Mouse (Mus musculus): Measurements from ENCODE around the gene Slx4ip.
A peak's percentile ranks its signal among the peaks of the same experiment; 100 is the strongest.

Gene Slx4ip

DNA sequence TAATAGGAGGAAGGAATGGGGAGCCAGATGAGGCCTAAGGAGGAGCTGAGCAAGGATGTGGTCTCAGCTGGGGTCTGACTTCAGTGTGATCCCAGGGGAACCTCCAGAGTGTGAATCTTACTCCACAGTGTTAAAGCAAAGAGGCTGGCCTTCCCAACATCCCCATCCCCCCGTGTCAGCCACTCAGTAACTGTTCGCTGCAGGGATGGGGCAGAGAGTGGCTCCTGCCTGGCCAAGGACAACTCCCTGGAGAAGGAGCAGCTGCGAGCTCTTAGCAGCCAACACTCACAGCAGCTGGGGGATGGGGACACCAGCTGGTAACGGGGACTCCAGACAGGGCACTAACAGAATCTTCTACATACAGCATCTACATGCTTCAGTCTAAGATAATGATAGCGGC lies 210.1 kb downstream of the Slx4ip start:
- DNase-seq (ENCODE audit: low read depth, low spot score) = no peak

DNA sequence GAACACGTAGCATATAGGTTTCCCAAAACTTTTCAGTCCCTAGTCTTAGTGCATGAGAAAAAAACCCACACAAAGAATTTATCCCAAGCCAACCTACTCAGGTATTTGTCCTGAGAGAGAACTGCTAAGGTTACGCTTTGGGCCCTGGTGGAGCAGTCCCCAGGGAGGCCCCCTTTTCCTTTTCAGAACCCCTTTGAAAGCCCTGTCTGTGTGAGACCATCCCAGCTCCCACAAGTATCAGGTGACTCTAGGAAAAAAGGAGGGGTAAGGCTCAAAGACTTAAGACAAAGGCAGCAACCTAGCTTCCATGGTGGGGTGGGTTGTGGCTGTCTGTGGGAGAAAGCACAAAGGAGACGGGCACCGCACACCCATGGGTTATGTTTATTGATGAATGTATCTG lies 216.2 kb downstream of the Slx4ip start:
- DNase-seq (ENCODE audit: low read depth, low spot score) = no peak

DNA sequence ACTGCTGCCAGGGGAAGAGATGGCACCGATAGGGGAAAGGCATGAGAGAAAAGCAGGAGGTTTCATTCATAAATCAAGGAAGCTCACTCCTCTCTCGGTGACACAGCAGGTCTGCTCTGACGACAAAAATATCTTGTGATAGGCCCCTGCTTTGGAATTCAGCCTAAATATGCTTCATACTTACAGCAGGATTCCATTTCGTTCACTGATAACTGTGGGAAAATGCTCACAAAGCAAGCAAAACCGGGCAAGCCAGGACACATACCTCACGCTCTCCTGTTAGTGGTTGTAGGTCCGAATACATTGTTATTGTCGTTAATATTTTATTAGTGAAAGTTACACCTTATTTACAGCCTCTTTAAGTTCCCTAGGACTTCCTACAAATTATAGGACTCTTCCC lies 216.9 kb downstream of the Slx4ip start:
- no peak for DNase-seq (ENCODE audit: low read depth, low spot score)

- no peak for DNase-seq (ENCODE audit: low read depth, low spot score)
These were observed 218.5 kb downstream of the Slx4ip start for GRCm38 (mm10) chr2:137109321-137110213.

- DNase-seq (ENCODE audit: low read depth, low spot score) = no peak
These were observed 219.3 kb downstream of the Slx4ip start for GRCm38 (mm10) chr2:137110214-137110898.

DNA sequence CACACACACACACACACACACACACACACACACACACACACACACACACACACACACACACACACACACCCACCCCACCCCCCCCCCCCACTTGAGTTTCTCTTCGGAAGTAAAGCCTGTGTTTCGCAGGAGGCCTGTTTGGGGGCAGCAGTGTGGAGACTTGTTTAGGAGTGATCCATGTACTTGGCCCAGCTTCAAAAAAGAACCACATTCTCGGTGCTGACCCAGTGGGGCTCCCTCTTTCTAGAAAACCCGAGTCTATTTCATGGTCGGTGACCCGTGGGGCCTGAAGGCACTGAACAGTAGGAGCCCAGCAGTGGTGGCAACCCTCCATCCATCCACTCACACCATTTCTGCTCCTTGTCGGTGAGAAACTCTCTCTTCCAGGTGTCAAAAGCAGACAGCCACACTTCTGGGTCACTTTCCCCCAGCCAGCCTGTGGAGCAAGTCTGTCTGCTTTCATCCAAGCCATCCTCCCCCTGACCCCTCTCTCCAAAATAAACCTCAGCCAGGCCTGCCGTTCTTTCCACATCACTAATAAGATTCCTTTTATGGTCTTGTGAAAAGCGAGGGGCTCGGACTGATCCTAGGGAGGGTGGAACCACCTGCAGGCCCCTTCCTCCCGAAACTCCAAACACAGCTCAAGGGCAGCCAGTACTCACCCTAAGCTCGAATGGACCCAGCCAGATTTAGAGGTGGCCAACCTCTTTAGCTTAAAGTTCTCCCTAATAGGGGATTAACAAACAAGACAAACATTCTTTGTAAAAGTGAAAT lies 222.5 kb downstream of the Slx4ip start:
- no peak for DNase-seq (ENCODE audit: low read depth, low spot score)

- no peak for DNase-seq (ENCODE audit: low read depth, low spot score)
These were observed 223.5 kb downstream of the Slx4ip start for GRCm38 (mm10) chr2:137114248-137115096.

DNA sequence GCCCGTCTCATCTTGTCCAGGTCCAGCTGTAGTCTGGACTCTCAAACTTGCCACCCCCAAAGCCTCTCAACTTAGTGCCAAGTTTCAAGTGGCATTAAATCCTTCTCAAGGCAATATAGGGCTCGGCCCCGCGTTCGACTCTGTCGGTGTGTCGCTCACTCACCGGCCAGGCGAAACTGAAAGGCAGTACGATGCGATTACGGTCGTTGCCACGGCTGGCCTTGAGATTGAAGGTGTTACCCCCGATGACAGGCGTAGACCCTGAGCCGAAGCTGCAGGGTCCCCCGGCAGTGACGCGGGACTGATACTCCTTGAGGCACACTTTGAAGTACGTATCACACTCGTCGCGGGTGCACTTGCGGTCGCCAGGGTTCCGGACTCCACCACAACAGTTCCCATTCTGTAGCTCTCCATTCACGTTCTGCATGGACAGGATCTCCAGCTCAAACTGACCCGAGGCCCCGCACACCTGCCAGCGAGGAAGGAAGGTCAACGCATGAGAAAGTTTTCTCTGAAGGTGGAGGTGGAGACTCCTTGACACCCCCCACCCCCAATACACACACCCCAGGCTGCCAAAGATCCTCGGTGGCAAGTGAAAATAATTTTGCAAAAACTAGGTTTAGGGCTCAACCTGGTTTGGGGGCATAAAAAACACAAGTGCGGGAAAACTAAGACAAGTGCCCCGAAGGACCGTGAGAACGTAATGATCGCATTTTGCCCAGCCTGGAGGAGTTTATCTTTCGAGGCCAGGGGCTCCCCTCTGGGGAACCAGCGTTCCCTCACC lies 224.4 kb downstream of the Slx4ip start:
- no peak for DNase-seq (ENCODE audit: low read depth, low spot score)

GRCm38 (mm10) chr2:137116025-137116674 lies 225.1 kb downstream of the Slx4ip start, which contains the start of gene Jag1:
Gene Jag1 (minus strand): TSS chr2:137116644.
- peak; percentile 53 for DNase-seq (ENCODE audit: low read depth, low spot score)

GRCm38 (mm10) chr2:137116675-137117320 lies 225.8 kb downstream of the Slx4ip start:
- peak; percentile 79 for DNase-seq (ENCODE audit: low read depth, low spot score)

DNA sequence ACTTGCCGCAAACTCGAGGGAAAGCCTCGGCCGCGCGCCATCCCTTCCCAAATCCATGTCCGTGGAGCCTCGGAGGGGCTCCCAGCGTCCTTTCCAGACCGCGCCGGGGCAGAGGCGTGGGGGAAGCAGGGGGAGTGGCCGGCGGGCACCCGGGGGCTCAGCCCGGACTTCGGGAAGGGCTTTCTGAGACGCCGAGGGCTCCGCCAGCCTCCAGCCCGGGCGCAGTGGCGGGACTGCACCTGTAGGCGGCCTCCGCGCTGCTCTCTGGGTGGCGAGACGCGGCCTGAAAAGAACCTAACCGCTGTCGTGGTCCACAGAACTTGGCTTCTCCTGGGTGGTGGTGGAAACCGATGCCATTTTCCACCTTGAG lies 226.3 kb downstream of the Slx4ip start:
- DNase-seq (ENCODE audit: low read depth, low spot score) = peak; percentile 61
